Mouse (Mus musculus) gastrocnemius, adult 8-10 months (tissue): ENCODE results near the gene Morn1. TPM values are rescaled to one million over a fixed set of nuclear protein-coding genes. Genes with fewer than 3 reads are reported as not detected.

Experiments
- DNase-seq, 2 experiments: peaks; one replicate each; pipeline ENCODE4 v3.0.0; 2022; ENCODE audit warnings: low spot score in 2 of 2
- total RNA-seq, 4 experiments: library from RNA; stranded (reverse); gene quantifications; 2 replicates each; pipeline ENCODE4 v1.2.4; 2022

The Morn1 gene
- total RNA-seq, 4 experiments from 2014 or later, result 1.2 to 2.1 (median 1.4) TPM

- no peak for DNase-seq
Measured at GRCm38 (mm10) chr4:155188341-155188740, 102.0 kb downstream of the Morn1 start.

DNA sequence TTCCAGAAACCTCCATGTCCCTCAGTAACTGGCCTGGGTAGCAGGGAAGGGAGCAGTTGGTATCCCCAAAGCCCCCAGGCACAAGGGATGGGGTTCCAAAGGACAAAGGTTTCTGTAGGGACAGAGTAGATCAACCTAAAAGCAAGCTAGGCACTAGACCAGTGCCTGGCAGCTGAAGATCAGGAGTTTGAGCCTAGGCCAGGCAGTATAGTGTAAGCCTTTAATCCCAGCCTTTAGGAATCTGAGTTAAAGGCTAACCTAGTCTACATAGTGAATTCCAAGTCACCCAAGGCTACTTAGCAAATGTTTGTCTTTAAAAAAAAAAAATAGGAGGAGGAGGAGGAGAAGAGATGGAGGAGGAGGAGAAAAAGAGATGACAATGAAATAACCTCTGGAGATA is 102.4 kb downstream of the Morn1 start:
- no peak for DNase-seq

DNA sequence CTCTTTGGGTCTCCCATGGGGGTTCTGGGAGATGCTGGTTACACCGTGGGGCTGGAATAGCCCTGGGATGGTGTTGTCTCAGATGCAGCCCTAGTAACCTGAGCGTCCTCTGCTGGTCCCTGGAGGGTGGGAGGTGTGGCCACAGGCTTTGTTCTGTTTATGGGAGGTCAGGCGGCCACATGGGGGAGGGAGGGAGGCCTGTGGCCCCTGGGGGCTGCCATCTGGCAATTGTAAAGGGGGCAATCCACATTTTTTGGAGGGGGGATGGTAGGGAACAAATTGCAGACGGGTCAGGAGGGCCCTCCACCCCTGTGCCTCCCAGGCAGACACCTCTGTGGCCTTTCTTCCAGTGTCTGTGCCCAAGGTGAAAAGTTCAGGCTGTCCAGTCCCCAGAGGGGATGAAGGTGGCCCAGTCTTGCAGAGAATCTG is 103.3 kb downstream of the Morn1 start:
- no peak for DNase-seq

GRCm38 (mm10) chr4:155190275-155190674 is 103.9 kb downstream of the Morn1 start:
- DNase-seq, result no peak

Other genes starting within 250 kb of the Morn1 start
- gene Ttc34, start 249.1 kb upstream of the Morn1 start, total RNA-seq, result not detected
- not detected for gene Mmel1, start 217.0 kb upstream of the Morn1 start, total RNA-seq
- gene Fam213b, start 187.4 kb upstream of the Morn1 start, total RNA-seq, result 10 to 100 TPM; 84.8 to 99.7 (median 97.8) TPM
- 1 to 10 TPM; 1.2 to 3.5 (median 1.9) TPM for gene Tnfrsf14, start 158.0 kb upstream of the Morn1 start, total RNA-seq
- not detected for gene Hes5, start 125.7 kb upstream of the Morn1 start, total RNA-seq
- gene Pank4, start 122.5 kb upstream of the Morn1 start, total RNA-seq, result 10 to 100 TPM; 28.2 to 31.7 (median 31.5) TPM
- gene Plch2, start 29.8 kb upstream of the Morn1 start, total RNA-seq, result under 1 TPM in 3 of 4 experiments, not detected in 1; 0.13 to 0.73 (median 0.15) TPM
- gene Pex10, start 19.6 kb upstream of the Morn1 start, total RNA-seq, result 10 to 100 TPM; 10.4 to 12.4 (median 11.4) TPM
- gene Rer1, start 195 bp upstream of the Morn1 start, total RNA-seq, result 10 to 100 TPM; 52.2 to 64.6 (median 59.8) TPM
- gene Ski, start 136.0 kb downstream of the Morn1 start, total RNA-seq, result 10 to 100 TPM; 25.8 to 29.6 (median 28.3) TPM
- gene Faap20, start 163.2 kb downstream of the Morn1 start, total RNA-seq, result 1 to 10 TPM; 3.6 to 6.8 (median 5.0) TPM